Mouse (Mus musculus) left cerebral cortex, adult 18-20 months (tissue): ENCODE results near the gene Sulf2. TPM values are rescaled to one million over a fixed set of nuclear protein-coding genes. Genes with fewer than 3 reads are reported as not detected.

ENCODE experiments used
- DNase-seq, 2 experiments: peaks; one replicate each; pipeline ENCODE4 v3.0.0; 2021 to 2022; ENCODE audit warnings: low spot score in 2 of 2, mixed read lengths in 1 of 2
- total RNA-seq, 2 experiments: library from RNA; stranded (reverse); gene quantifications; 2 replicates each; pipeline ENCODE4 v1.2.3; 2021

Gene Sulf2
- total RNA-seq, 2 experiments from 2014 or later, result 71.3 to 81.2 TPM

- no peak for DNase-seq
Observed at GRCm38 (mm10) chr2:166175552-166176136, 20.2 kb upstream of the Sulf2 start.

GRCm38 (mm10) chr2:166175145-166175544 is 19.7 kb upstream of the Sulf2 start:
- no peak for DNase-seq

GRCm38 (mm10) chr2:166173169-166173568 is 17.7 kb upstream of the Sulf2 start:
- DNase-seq, result no peak

GRCm38 (mm10) chr2:166170173-166170572 is 14.7 kb upstream of the Sulf2 start:
- DNase-seq, result no peak

- no peak for DNase-seq
Observed at GRCm38 (mm10) chr2:166168868-166169267, 13.4 kb upstream of the Sulf2 start.

- DNase-seq, result no peak
Observed at GRCm38 (mm10) chr2:166167387-166167786, 11.9 kb upstream of the Sulf2 start.

- peak in 1 of 2 experiments; percentile 39 for DNase-seq
Observed at GRCm38 (mm10) chr2:166165396-166165795, 9.9 kb upstream of the Sulf2 start.

- DNase-seq, result no peak
Observed at GRCm38 (mm10) chr2:166164601-166165000, 9.1 kb upstream of the Sulf2 start.

- no peak for DNase-seq
Observed at GRCm38 (mm10) chr2:166163917-166164316, 8.5 kb upstream of the Sulf2 start.

- DNase-seq, result no peak
Observed at GRCm38 (mm10) chr2:166163252-166163651, 7.8 kb upstream of the Sulf2 start.

GRCm38 (mm10) chr2:166162160-166162559 is 6.7 kb upstream of the Sulf2 start:
- DNase-seq, result no peak

GRCm38 (mm10) chr2:166159276-166159675 is 3.8 kb upstream of the Sulf2 start:
- DNase-seq, result no peak

- DNase-seq, result no peak
Observed at GRCm38 (mm10) chr2:166157767-166158561, 2.5 kb upstream of the Sulf2 start.

- DNase-seq, result no peak
Observed at GRCm38 (mm10) chr2:166157144-166157543, 1.7 kb upstream of the Sulf2 start.

- no peak for DNase-seq
Observed at GRCm38 (mm10) chr2:166156122-166156521, 659 bp upstream of the Sulf2 start.

GRCm38 (mm10) chr2:166154749-166155453 is 562 bp downstream of the Sulf2 start:
- peak; percentile 38 to 68 for DNase-seq

- peak in 1 of 2 experiments; percentile 30 for DNase-seq
Observed at GRCm38 (mm10) chr2:166153891-166154711, 1.4 kb downstream of the Sulf2 start.

GRCm38 (mm10) chr2:166153399-166153793 is 2.1 kb downstream of the Sulf2 start:
- DNase-seq, result no peak

- no peak for DNase-seq
Observed at GRCm38 (mm10) chr2:166152734-166153398, 2.6 kb downstream of the Sulf2 start.
